Mouse (Mus musculus) bone marrow, adult 2 months (tissue): Measurements from ENCODE around the gene Relt.

Experiments used
- CTCF ChIP-seq: fragments of 200-500 bp; IDR thresholded peaks from 2 replicates; pipeline ENCODE4 v1.5.1; 2011; ENCODE audit warnings: low read length, control low read depth; ENCODE audit not compliant: control insufficient read depth, insufficient read depth
- POLR2A ChIP-seq: fragments of 200-500 bp; IDR thresholded peaks from 2 replicates; pipeline ENCODE4 v1.6.1; 2011; ENCODE audit warnings: low read depth, mild to moderate bottlenecking, control low read depth, low read length, borderline replicate concordance; ENCODE audit not compliant: control insufficient read depth

DNA sequence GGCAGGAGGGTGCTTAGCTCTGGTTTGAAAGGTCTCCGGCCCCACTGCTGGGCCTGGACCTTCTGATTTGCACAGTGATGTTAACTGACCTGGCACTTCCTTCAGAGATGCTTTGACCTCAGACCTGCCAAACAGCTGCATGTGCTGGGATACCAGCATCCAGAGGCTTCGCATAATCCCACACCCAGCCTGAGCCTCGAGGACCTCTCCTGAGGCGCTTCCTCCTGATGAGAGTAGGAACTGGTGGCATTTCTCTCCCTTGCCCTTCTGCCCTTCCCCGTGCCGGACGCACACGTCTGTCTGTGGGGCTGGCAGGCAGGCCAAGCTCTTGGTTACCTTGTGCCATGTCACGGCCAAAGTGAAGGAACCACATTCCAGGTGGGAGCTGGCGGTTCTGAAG, 26.6 kb downstream of the Relt start:
- TF ChIP-seq CTCF, result no peak
- TF ChIP-seq POLR2A, result no peak
